Mouse (Mus musculus) G1E (cell line): Measurements from ENCODE around the gene Mgll. TPM values are rescaled to one million over a fixed set of nuclear protein-coding genes. Genes with fewer than 3 reads are reported as not detected.

Experiments used
- ATAC-seq: 2 replicates; pipeline ENCODE4 v1.8.0; 2016; ENCODE audit warnings: mild to moderate bottlenecking; ENCODE audit not compliant: insufficient number of reproducible peaks, poor library complexity, low FRiP score, severe bottlenecking; ENCODE audit errors: extremely low read depth
- DNase-seq: peaks from one replicate; pipeline ENCODE4 v3.0.0; 2012; ENCODE audit warnings: low spot score
- H3K27me3 ChIP-seq: 2 replicates; pipeline ENCODE4 v1.6.1; 2012; ENCODE audit warnings: mild to moderate bottlenecking, low read length, inconsistent platforms; ENCODE audit not compliant: insufficient read depth
- H3K36me3 ChIP-seq: replicated peaks from 2 replicates; pipeline ENCODE3; 2012; ENCODE audit warnings: mild to moderate bottlenecking, inconsistent platforms
- H3K4me1 ChIP-seq: 2 replicates; pipeline ENCODE4 v1.6.1; 2012; ENCODE audit warnings: low read depth, low read length, inconsistent platforms, mixed read lengths; ENCODE audit not compliant: insufficient read depth
- H3K4me3 ChIP-seq: 2 replicates; pipeline ENCODE4 v1.5.1; 2012; ENCODE audit warnings: low read depth, mild to moderate bottlenecking, inconsistent platforms, low read length, moderate library complexity, mixed read lengths
- H3K9me3 ChIP-seq: replicated peaks from 2 replicates; pipeline ENCODE4 v1.6.1; 2012; ENCODE audit warnings: inconsistent platforms
- CTCF ChIP-seq: IDR thresholded peaks from 2 replicates; pipeline ENCODE4 v1.5.1; 2012; ENCODE audit warnings: low read depth, low read length, inconsistent platforms, mixed read lengths
- GATA1 ChIP-seq: IDR thresholded peaks from 2 replicates; pipeline ENCODE4 v1.6.1; 2012; ENCODE audit warnings: borderline replicate concordance, low read length, inconsistent platforms, mixed read lengths
- GATA2 ChIP-seq: IDR thresholded peaks from 2 replicates; pipeline ENCODE4 v1.6.1; 2012; ENCODE audit warnings: low read depth, low read length, inconsistent platforms, borderline replicate concordance
- POLR2AphosphoS5 ChIP-seq: IDR thresholded peaks from 2 replicates; pipeline ENCODE4 v1.6.1; 2012; ENCODE audit warnings: low read depth, low read length, inconsistent platforms; ENCODE audit not compliant: insufficient replicate concordance
- TAL1 ChIP-seq: conservative IDR thresholded peaks from 2 replicates; pipeline ENCODE4 v1.6.1; 2012; ENCODE audit warnings: low read depth, low read length, inconsistent platforms, mixed read lengths
- polyA plus RNA-seq: library from polyadenylated mRNA; stranded (reverse); fragments of >175 nt; gene quantifications from 2 replicates; pipeline ENCODE4 v1.2.3, GENCODE M21; 2012
- total RNA-seq, 2 experiments: library from RNA; stranded (forward) in 1 of 2; stranded (reverse) in 1 of 2; fragments of 200-1000 nt in 1 of 2; fragments of >200 nt in 1 of 2; fragmentation: Nextera tagmentation in 1 of 2; gene quantifications; 2 replicates each; pipeline ENCODE4 v1.2.3; 2014 to 2017

The Mgll gene
- total and polyA plus RNA-seq, 3 experiments: 0.03 to 41.5 (median 0.11) TPM

GRCm38 (mm10) chr6:88750884-88751283 lies 26.7 kb downstream of the Mgll start:
- Histone ChIP-seq H3K27me3 (peaks cover 47% of the 10 kb centered on the region), H3K4me1 (no peaks in the 10 kb centered on the region), H3K36me3 (no peaks in the 10 kb centered on the region), H3K4me3 (no peak overlapping the region), H3K9me3 (no peaks in the 10 kb centered on the region)
- TF ChIP-seq POLR2AphosphoS5 (no peak), CTCF (no peak), GATA1 (no peak), TAL1 (no peak), GATA2 (no peak)
- ATAC-seq (no peak), DNase-seq (no peak)

DNA sequence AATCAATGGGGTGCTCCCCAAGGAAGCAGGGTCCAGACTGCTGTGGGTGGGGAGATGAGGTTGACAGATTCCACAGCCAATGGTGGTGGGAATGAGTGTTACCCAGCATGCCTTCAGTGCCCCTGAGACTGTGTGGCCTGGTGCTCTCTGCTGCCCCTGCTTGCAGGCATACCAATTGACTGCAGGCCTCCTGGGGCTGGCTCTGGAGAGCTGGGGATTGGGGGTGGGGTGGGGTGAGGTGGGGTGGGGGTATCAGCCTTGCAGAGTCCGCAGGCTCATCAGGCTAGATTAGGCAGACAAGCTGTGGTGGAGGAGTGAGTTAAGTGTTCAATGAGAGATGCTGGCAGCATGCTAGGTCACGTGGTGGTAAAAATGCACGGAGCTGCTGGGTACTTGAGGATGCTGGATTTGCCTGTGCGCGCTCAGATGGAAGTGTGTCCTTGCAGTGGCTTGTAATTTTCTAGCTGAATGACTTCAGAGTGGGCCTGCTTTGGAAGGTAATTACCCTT lies 28.6 kb downstream of the Mgll start:
- Histone ChIP-seq H3K9me3 (no peaks in the 10 kb centered on the region), H3K36me3 (no peaks in the 10 kb centered on the region), H3K27me3 (peaks cover 33% of the 10 kb centered on the region), H3K4me3 (no peak overlapping the region), H3K4me1 (no peaks in the 10 kb centered on the region)
- ATAC-seq (no peak), DNase-seq (no peak)
- TF ChIP-seq CTCF (no peak), TAL1 (no peak), POLR2AphosphoS5 (no peak), GATA1 (no peak), GATA2 (no peak)

- Histone ChIP-seq H3K27me3 (peaks cover 29% of the 10 kb centered on the region), H3K36me3 (no peaks in the 10 kb centered on the region), H3K4me1 (peaks cover 5% of the 10 kb centered on the region; the same call in 1 of the 2 replicates), H3K9me3 (no peaks in the 10 kb centered on the region), H3K4me3 (no peak overlapping the region)
- ATAC-seq (no peak), DNase-seq (no peak)
- TF ChIP-seq GATA2: no peak
- TF ChIP-seq TAL1: no peak
- TF ChIP-seq POLR2AphosphoS5: no peak
- no peak for TF ChIP-seq CTCF
- no peak for TF ChIP-seq GATA1
Measured at GRCm38 (mm10) chr6:88753578-88753977, 29.4 kb downstream of the Mgll start.

DNA sequence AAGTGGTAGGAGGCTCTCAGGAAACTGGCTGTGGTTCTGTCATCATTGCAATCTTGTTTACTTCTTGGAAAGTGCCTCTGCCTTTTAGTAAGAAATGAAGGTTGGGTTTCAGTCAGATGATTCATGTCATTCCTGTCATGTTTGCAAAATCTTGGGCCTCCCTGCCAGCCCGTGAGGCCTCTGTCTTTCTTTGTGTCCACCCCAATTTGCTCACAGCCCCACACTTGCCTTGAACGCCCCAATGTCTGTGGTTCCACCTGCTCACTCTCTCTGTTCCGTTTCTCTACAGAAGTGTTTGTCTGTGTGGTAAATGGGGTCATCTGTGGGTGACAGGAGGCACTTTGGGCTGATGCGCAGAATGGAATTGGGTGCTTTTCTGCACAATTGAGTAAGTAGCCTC lies 32.8 kb downstream of the Mgll start:
- H3K4me1 ChIP-seq: peaks cover 14% of the 10 kb centered on the region
- ATAC-seq: no peak

GRCm38 (mm10) chr6:88758074-88758473 lies 33.9 kb downstream of the Mgll start:
- Histone ChIP-seq H3K36me3 (no peaks in the 10 kb centered on the region), H3K4me1 (peaks cover 14% of the 10 kb centered on the region), H3K27me3 (peaks cover 35% of the 10 kb centered on the region), H3K4me3 (no peak overlapping the region), H3K9me3 (no peaks in the 10 kb centered on the region)
- ATAC-seq (no peak), DNase-seq (no peak)
- TF ChIP-seq GATA2 (no peak), GATA1 (no peak), POLR2AphosphoS5 (no peak), TAL1 (no peak), CTCF (no peak)

More for the DNA sequence above, 32.8 kb downstream of the Mgll start:
- Histone ChIP-seq H3K36me3 (no peaks in the 10 kb centered on the region), H3K4me3 (no peak overlapping the region), H3K27me3 (peaks cover 37% of the 10 kb centered on the region), H3K9me3 (no peaks in the 10 kb centered on the region)
- no peak for DNase-seq
- TF ChIP-seq TAL1 (no peak), POLR2AphosphoS5 (no peak), GATA1 (no peak), GATA2 (no peak), CTCF (no peak)

GRCm38 (mm10) chr6:88758568-88759522 lies 34.6 kb downstream of the Mgll start:
- no peak overlapping the region for H3K4me3 ChIP-seq
- H3K36me3 ChIP-seq: no peaks in the 10 kb centered on the region
- no peak for TF ChIP-seq TAL1
- TF ChIP-seq POLR2AphosphoS5: no peak
- TF ChIP-seq CTCF: no peak
- peaks cover 33% of the 10 kb centered on the region for H3K27me3 ChIP-seq
- DNase-seq (no peak), ATAC-seq (no peak)
- H3K9me3 ChIP-seq: no peaks in the 10 kb centered on the region
- H3K4me1 ChIP-seq: peaks cover 14% of the 10 kb centered on the region
